Mouse (Mus musculus): ENCODE measurements at regions not wholly inside any gene's neighbourhood (a gene's known extent, or its start where the extent isn't known, plus 50 kb on each side); places are given as distances from the start of the nearest gene placed in this dataset.
"Not testable (repeated sequence)": the region's sequence is repeated elsewhere in the genome, so short reads cannot be mapped to it uniquely, and the experiment has no call there.

GRCm38 (mm10) chr14:84610476-84610875, 167.1 kb downstream of the Pcdh17 start:
- TF ChIP-seq CTCF (IDR thresholded peaks at IDR 0.05; ENCODE audit: low read depth, low read length) (no peak), EP300 (IDR thresholded peaks at IDR 0.05; ENCODE audit: insufficient read depth, low read depth, low read length) (no peak), POLR2A (IDR thresholded peaks at IDR 0.05; ENCODE audit: insufficient read depth, low read length) (no peak)
- no peak overlapping the region for H3K9ac ChIP-seq (ENCODE audit: low read depth, poor library complexity, severe bottlenecking)
- H3K27me3 ChIP-seq (ENCODE audit: control insufficient read depth, insufficient read depth, low read length, poor library complexity, severe bottlenecking) = no peaks in the 10 kb centered on the region
- H3K4me3 ChIP-seq (ENCODE audit: low read depth, low read length) = no peak overlapping the region
- no peaks in the 10 kb centered on the region for H3K9me3 ChIP-seq (replicated peaks; ENCODE audit: control insufficient read depth, insufficient read depth, low read length, poor library complexity, severe bottlenecking)
- H3K27ac ChIP-seq (ENCODE audit: insufficient read depth, low read length) = no peak overlapping the region
- no peaks in the 10 kb centered on the region for H3K4me1 ChIP-seq (ENCODE audit: control insufficient read depth, insufficient read depth, low read length)
- no peaks in the 10 kb centered on the region for H3K36me3 ChIP-seq (ENCODE audit: control insufficient read depth, insufficient read depth, low read length, poor library complexity, severe bottlenecking)

DNA sequence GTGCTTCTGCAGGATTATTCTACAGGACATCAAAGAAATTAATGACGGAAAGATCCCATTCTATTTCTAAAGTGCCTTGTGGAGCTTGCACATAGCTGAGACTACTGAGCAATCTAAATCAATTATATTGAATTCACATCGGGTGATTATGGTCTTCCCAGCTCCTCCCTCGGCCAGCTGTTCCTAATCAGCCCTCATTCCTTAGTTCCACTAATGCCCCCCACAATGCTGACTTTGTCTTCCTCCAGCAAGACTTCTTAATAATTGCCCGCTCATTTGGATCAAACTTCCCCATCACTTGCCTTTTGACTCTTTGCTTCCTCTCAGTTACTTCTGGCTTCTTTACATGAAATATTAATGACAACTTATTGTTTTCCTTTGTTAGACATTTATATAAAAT, 169.2 kb downstream of the Pcdh17 start:
- H3K9me3 ChIP-seq (replicated peaks; ENCODE audit: control insufficient read depth, insufficient read depth, low read length, poor library complexity, severe bottlenecking) = no peaks in the 10 kb centered on the region
- no peak overlapping the region for H3K9ac ChIP-seq (ENCODE audit: low read depth, poor library complexity, severe bottlenecking)
- no peaks in the 10 kb centered on the region for H3K27me3 ChIP-seq (ENCODE audit: control insufficient read depth, insufficient read depth, low read length, poor library complexity, severe bottlenecking)
- no peaks in the 10 kb centered on the region for H3K4me1 ChIP-seq (ENCODE audit: control insufficient read depth, insufficient read depth, low read length)
- H3K36me3 ChIP-seq (ENCODE audit: control insufficient read depth, insufficient read depth, low read length, poor library complexity, severe bottlenecking) = no peaks in the 10 kb centered on the region
- TF ChIP-seq POLR2A (IDR thresholded peaks at IDR 0.05; ENCODE audit: insufficient read depth, low read length) = no peak
- TF ChIP-seq CTCF (IDR thresholded peaks at IDR 0.05; ENCODE audit: low read depth, low read length) = no peak
- TF ChIP-seq EP300 (IDR thresholded peaks at IDR 0.05; ENCODE audit: insufficient read depth, low read depth, low read length) = no peak
- no peak overlapping the region for H3K27ac ChIP-seq (ENCODE audit: insufficient read depth, low read length)
- H3K4me3 ChIP-seq (ENCODE audit: low read depth, low read length) = no peak overlapping the region

- TF ChIP-seq CTCF (IDR thresholded peaks at IDR 0.05; ENCODE audit: low read depth, low read length) = no peak
- TF ChIP-seq EP300 (IDR thresholded peaks at IDR 0.05; ENCODE audit: insufficient read depth, low read depth, low read length) = no peak
- TF ChIP-seq POLR2A (IDR thresholded peaks at IDR 0.05; ENCODE audit: insufficient read depth, low read length) = no peak
- Histone ChIP-seq H3K36me3 (ENCODE audit: control insufficient read depth, insufficient read depth, low read length, poor library complexity, severe bottlenecking) (no peaks in the 10 kb centered on the region), H3K27me3 (ENCODE audit: control insufficient read depth, insufficient read depth, low read length, poor library complexity, severe bottlenecking) (no peaks in the 10 kb centered on the region), H3K9ac (ENCODE audit: low read depth, poor library complexity, severe bottlenecking) (no peak overlapping the region), H3K4me3 (ENCODE audit: low read depth, low read length) (no peak overlapping the region), H3K27ac (ENCODE audit: insufficient read depth, low read length) (no peak overlapping the region), H3K9me3 (replicated peaks; ENCODE audit: control insufficient read depth, insufficient read depth, low read length, poor library complexity, severe bottlenecking) (no peaks in the 10 kb centered on the region), H3K4me1 (ENCODE audit: control insufficient read depth, insufficient read depth, low read length) (no peaks in the 10 kb centered on the region)
Observed at GRCm38 (mm10) chr14:84645026-84645425, 201.7 kb downstream of the Pcdh17 start.

GRCm38 (mm10) chr14:84645972-84646577, 202.7 kb downstream of the Pcdh17 start:
- H3K36me3 ChIP-seq (ENCODE audit: control insufficient read depth, insufficient read depth, low read length, poor library complexity, severe bottlenecking) = no peaks in the 10 kb centered on the region
- no peak overlapping the region for H3K27ac ChIP-seq (ENCODE audit: insufficient read depth, low read length)
- H3K27me3 ChIP-seq (ENCODE audit: control insufficient read depth, insufficient read depth, low read length, poor library complexity, severe bottlenecking) = no peaks in the 10 kb centered on the region
- H3K4me3 ChIP-seq (ENCODE audit: low read depth, low read length) = no peak overlapping the region
- no peak for TF ChIP-seq EP300 (IDR thresholded peaks at IDR 0.05; ENCODE audit: insufficient read depth, low read depth, low read length)
- no peak for TF ChIP-seq POLR2A (IDR thresholded peaks at IDR 0.05; ENCODE audit: insufficient read depth, low read length)
- TF ChIP-seq CTCF (IDR thresholded peaks at IDR 0.05; ENCODE audit: low read depth, low read length) = no peak
- H3K9ac ChIP-seq (ENCODE audit: low read depth, poor library complexity, severe bottlenecking) = no peak overlapping the region
- H3K9me3 ChIP-seq (replicated peaks; ENCODE audit: control insufficient read depth, insufficient read depth, low read length, poor library complexity, severe bottlenecking) = no peaks in the 10 kb centered on the region
- no peaks in the 10 kb centered on the region for H3K4me1 ChIP-seq (ENCODE audit: control insufficient read depth, insufficient read depth, low read length)

- H3K9ac ChIP-seq (ENCODE audit: low read depth, poor library complexity, severe bottlenecking) = no peak overlapping the region
- no peak for TF ChIP-seq POLR2A (IDR thresholded peaks at IDR 0.05; ENCODE audit: insufficient read depth, low read length)
- no peak for TF ChIP-seq EP300 (IDR thresholded peaks at IDR 0.05; ENCODE audit: insufficient read depth, low read depth, low read length)
- TF ChIP-seq CTCF (IDR thresholded peaks at IDR 0.05; ENCODE audit: low read depth, low read length) = no peak
- no peaks in the 10 kb centered on the region for H3K36me3 ChIP-seq (ENCODE audit: control insufficient read depth, insufficient read depth, low read length, poor library complexity, severe bottlenecking)
- no peak overlapping the region for H3K4me3 ChIP-seq (ENCODE audit: low read depth, low read length)
- H3K9me3 ChIP-seq (replicated peaks; ENCODE audit: control insufficient read depth, insufficient read depth, low read length, poor library complexity, severe bottlenecking) = 0 out of 2 replicates have a peak, but pooled peaks cover 9% of the 10 kb centered on the region
- H3K4me1 ChIP-seq (ENCODE audit: control insufficient read depth, insufficient read depth, low read length) = no peaks in the 10 kb centered on the region
- H3K27me3 ChIP-seq (ENCODE audit: control insufficient read depth, insufficient read depth, low read length, poor library complexity, severe bottlenecking) = no peaks in the 10 kb centered on the region
- H3K27ac ChIP-seq (ENCODE audit: insufficient read depth, low read length) = no peak overlapping the region
Observed at GRCm38 (mm10) chr14:84659206-84659775, 215.9 kb downstream of the Pcdh17 start.

- not testable (repeated sequence) for H3K4me1 ChIP-seq (ENCODE audit: control insufficient read depth, insufficient read depth, low read length); H3K4me3 ChIP-seq (ENCODE audit: low read depth, low read length); H3K36me3 ChIP-seq (ENCODE audit: control insufficient read depth, insufficient read depth, low read length, poor library complexity, severe bottlenecking); H3K27me3 ChIP-seq (ENCODE audit: control insufficient read depth, insufficient read depth, low read length, poor library complexity, severe bottlenecking); H3K9ac ChIP-seq (ENCODE audit: low read depth, poor library complexity, severe bottlenecking); H3K27ac ChIP-seq (ENCODE audit: insufficient read depth, low read length)
- 0 out of 2 replicates have a peak, but pooled peaks cover 10% of the 10 kb centered on the region for H3K9me3 ChIP-seq (replicated peaks; ENCODE audit: control insufficient read depth, insufficient read depth, low read length, poor library complexity, severe bottlenecking)
Observed at GRCm38 (mm10) chr14:84667685-84668084, 224.3 kb downstream of the Pcdh17 start.
